Mouse (Mus musculus): Measurements from ENCODE around the gene Akr1c19.

Akr1c19 gene

GRCm38 (mm10) chr13:4270860-4271259 lies 42.4 kb downstream of the Akr1c19 start:
- no peak for DNase-seq

- DNase-seq = no peak
These were observed 49.0 kb downstream of the Akr1c19 start for GRCm38 (mm10) chr13:4277526-4277925.

- peak; percentile 13 for DNase-seq
These were observed 50.8 kb downstream of the Akr1c19 start, which contains the start of gene Akr1c12 for GRCm38 (mm10) chr13:4279284-4279683. Akr1c12 (minus strand) TSS chr13:4279433.

- DNase-seq = peak; percentile 57
These were observed 53.2 kb downstream of the Akr1c19 start for GRCm38 (mm10) chr13:4281471-4282412.

- DNase-seq = no peak
These were observed 68.5 kb downstream of the Akr1c19 start for GRCm38 (mm10) chr13:4296991-4297390.

Data from kidney, postnatal 10 days (tissue).